ENCODE assay signal across 19 mouse cellular contexts in the genomic region with DNA sequence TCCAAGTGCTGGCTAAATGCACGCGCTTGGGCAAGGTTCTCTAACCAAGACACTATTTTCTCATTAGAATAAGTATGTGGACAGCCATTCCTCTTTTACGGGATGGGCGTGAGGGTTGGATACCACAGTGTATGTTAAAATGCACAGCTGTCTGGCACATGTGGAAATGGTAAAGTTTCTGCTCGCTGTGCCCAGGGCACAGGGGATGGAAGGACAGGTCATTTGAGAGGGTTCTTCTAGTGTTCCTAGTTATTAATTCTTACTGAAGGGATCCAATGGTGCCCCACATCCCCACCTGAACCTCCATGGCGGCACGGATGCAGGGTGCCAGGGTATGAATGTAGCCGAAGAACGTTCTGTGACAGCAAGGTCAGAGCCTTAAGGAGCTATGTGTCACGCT.
"Had no signal": no experiment of that assay in that cellular context is flagged by ENCODE, and none has a peak within 500 bp of the region (broad histone marks: within the 10 kb centered on the region; RNA-seq: fewer than 3 reads in every experiment).

No protein-coding gene starts in this region.

- H3K4me2 ChIP-seq: lung, embryonic 14.5 days; midbrain, embryonic 12.5 days; neural tube, embryonic 13.5 days; neural tube, embryonic 15.5 days; stomach, embryonic 15.5 days had no signal

- H3K9ac ChIP-seq: lung, embryonic 14.5 days; midbrain, embryonic 12.5 days; neural tube, embryonic 15.5 days; stomach, embryonic 15.5 days had no signal

- H3K9me3 ChIP-seq: midbrain, embryonic 10.5 days; midbrain, embryonic 12.5 days; neural tube, embryonic 13.5 days; neural tube, embryonic 15.5 days; stomach, embryonic 15.5 days had no signal

- H3K4me3 ChIP-seq: midbrain, embryonic 10.5 days; midbrain, embryonic 12.5 days; myocyte; neural tube, embryonic 13.5 days; neural tube, embryonic 15.5 days; stomach, embryonic 15.5 days had no signal

- H3K36me3 ChIP-seq: midbrain, embryonic 10.5 days; midbrain, embryonic 12.5 days; neural tube, embryonic 13.5 days; neural tube, embryonic 15.5 days; stomach, embryonic 15.5 days had no signal

- H3K27me3 ChIP-seq: neural tube, embryonic 15.5 days; stomach, embryonic 15.5 days had no signal

- H3K27ac ChIP-seq: midbrain, embryonic 10.5 days; midbrain, embryonic 12.5 days; neural tube, embryonic 13.5 days; neural tube, embryonic 15.5 days; stomach, embryonic 15.5 days; stomach, postnatal 0 days had no signal

- DNase-seq: lung, adult 18-20 months; lung, embryonic 14.5 days; lung, postnatal 10 days; lung, postnatal 4 days; midbrain, embryonic 14.5 days; retina, postnatal 1 day; right cerebral cortex, adult 18-20 months; right cerebral cortex, postnatal 25 days; thymus, adult 2 months; thymus, postnatal 25 days; thymus, postnatal 4 days had no signal

- ATAC-seq: midbrain, embryonic 16.5 days had no signal
